Mouse (Mus musculus) heart, embryonic 16.5 days (tissue): ENCODE results near the gene Ncoa3. TPM values are rescaled to one million over a fixed set of nuclear protein-coding genes. Genes with fewer than 3 reads are reported as not detected.

ENCODE experiments used
- ATAC-seq: fragments of 200-750 bp; cut with Nextera tagmentation; replicated peaks from 2 replicates; pipeline ENCODE4 v1.8.0; 2017; ENCODE audit warnings: moderate number of reproducible peaks; ENCODE audit not compliant: insufficient read depth, low FRiP score; ENCODE audit errors: extremely low read depth
- H3K27ac ChIP-seq: fragments of 300-500 bp; sonication (generic); 2 replicates; pipeline ENCODE4 v1.5.1; 2014; ENCODE audit warnings: mild to moderate bottlenecking, low read length, control low read depth, moderate library complexity
- H3K27me3 ChIP-seq: fragments of 300-500 bp; sonication (generic); 2 replicates; pipeline ENCODE4 v1.6.1; 2014; ENCODE audit warnings: low read length, mixed read lengths; ENCODE audit not compliant: control insufficient read depth, insufficient read depth
- H3K36me3 ChIP-seq: fragments of 300-500 bp; sonication (generic); 2 replicates; pipeline ENCODE4 v1.6.1; 2014; ENCODE audit not compliant: control insufficient read depth, insufficient read depth
- H3K4me1 ChIP-seq: fragments of 300-500 bp; sonication (generic); 2 replicates; pipeline ENCODE4 v1.6.1; 2014; ENCODE audit warnings: low read length, mixed read lengths; ENCODE audit not compliant: control insufficient read depth, insufficient read depth
- H3K4me2 ChIP-seq: fragments of 300-500 bp; sonication (generic); 2 replicates; pipeline ENCODE4 v1.6.1; 2014; ENCODE audit warnings: low read depth, mild to moderate bottlenecking, control low read depth, low read length
- H3K4me3 ChIP-seq: fragments of 300-500 bp; sonication (generic); 2 replicates; pipeline ENCODE4 v1.5.1; 2014; ENCODE audit warnings: mild to moderate bottlenecking, control low read depth, low read length
- H3K9ac ChIP-seq: fragments of 300-500 bp; sonication (generic); 2 replicates; pipeline ENCODE4 v1.6.1; 2014; ENCODE audit warnings: low read length, control low read depth
- H3K9me3 ChIP-seq: fragments of 300-500 bp; sonication (generic); replicated peaks from 2 replicates; pipeline ENCODE4 v1.6.1; 2016; ENCODE audit warnings: low read length; ENCODE audit not compliant: control insufficient read depth
- WGBS: fragments of 180-500 bp; shearing (Covaris S2); extraction: QIAGEN DNeasy Blood & Tissue Kit; methylation state at CpG from one replicate; pipeline ENCODE4 v1.1.7; 2014; 5-methylcytosine and 5-hydroxymethylcytosine counted together
- polyA plus RNA-seq: library from polyadenylated mRNA; unstranded; fragments of >200 nt; fragmentation: Nextera tagmentation; extraction: Ambion mirVana; gene quantifications from 2 replicates; pipeline ENCODE4 v1.2.1, GENCODE M21; 2015

Gene Ncoa3
- polyA plus RNA-seq, 1 experiment from 2014 or later: 9.5 TPM

GRCm38 (mm10) chr2:166110764-166111163 is 118.3 kb downstream of the Ncoa3 start:
- Histone ChIP-seq H3K36me3 (peaks cover 3% of the 10 kb centered on the region; the same call in 1 of the 2 replicates), H3K9me3 (no peaks in the 10 kb centered on the region), H3K27ac (no peak overlapping the region), H3K27me3 (no peaks in the 10 kb centered on the region), H3K4me1 (peaks cover 14% of the 10 kb centered on the region), H3K9ac (no peak overlapping the region), H3K4me2 (no peak overlapping the region), H3K4me3 (no peak overlapping the region)
- 75% methylated on average over 8 of the region's 8 CpGs for WGBS
- ATAC-seq: no peak

- ATAC-seq: no peak
- H3K27me3 ChIP-seq: no peaks in the 10 kb centered on the region
- no peak overlapping the region for H3K4me2 ChIP-seq
- H3K9ac ChIP-seq: no peak overlapping the region
- 79% methylated on average over 2 of the region's 2 CpGs for WGBS
- H3K4me1 ChIP-seq: peaks cover 10% of the 10 kb centered on the region
- peaks cover 4% of the 10 kb centered on the region; the same call in 1 of the 2 replicates for H3K36me3 ChIP-seq
- H3K4me3 ChIP-seq: no peak overlapping the region
- no peaks in the 10 kb centered on the region for H3K9me3 ChIP-seq
- H3K27ac ChIP-seq: no peak overlapping the region
Measured at GRCm38 (mm10) chr2:166111238-166111637, 118.8 kb downstream of the Ncoa3 start.

GRCm38 (mm10) chr2:166111831-166112250 is 119.4 kb downstream of the Ncoa3 start:
- ATAC-seq: no peak
- H3K36me3 ChIP-seq: peaks cover 6% of the 10 kb centered on the region; the same call in 1 of the 2 replicates
- no peaks in the 10 kb centered on the region for H3K27me3 ChIP-seq
- peaks cover 5% of the 10 kb centered on the region for H3K4me1 ChIP-seq
- no peak overlapping the region for H3K4me2 ChIP-seq
- H3K9ac ChIP-seq: no peak overlapping the region
- H3K4me3 ChIP-seq: no peak overlapping the region
- no peak overlapping the region for H3K27ac ChIP-seq
- 73% methylated on average over 10 of the region's 10 CpGs for WGBS
- no peaks in the 10 kb centered on the region for H3K9me3 ChIP-seq

- 92% methylated on average over 11 of the region's 11 CpGs for WGBS
- Histone ChIP-seq H3K4me2 (no peak overlapping the region), H3K27me3 (no peaks in the 10 kb centered on the region), H3K4me3 (no peak overlapping the region), H3K27ac (no peak overlapping the region), H3K36me3 (peaks cover 6% of the 10 kb centered on the region; the same call in 1 of the 2 replicates), H3K4me1 (peaks cover 5% of the 10 kb centered on the region), H3K9me3 (no peaks in the 10 kb centered on the region), H3K9ac (no peak overlapping the region)
- no peak for ATAC-seq
Measured at GRCm38 (mm10) chr2:166112986-166113385, 120.5 kb downstream of the Ncoa3 start.

- H3K9me3 ChIP-seq: no peaks in the 10 kb centered on the region
- 0 out of 2 replicates have a peak, but pooled peaks have one; percentile 39 for ATAC-seq
- peaks cover 7% of the 10 kb centered on the region; the same call in 1 of the 2 replicates for H3K4me1 ChIP-seq
- H3K9ac ChIP-seq: no peak overlapping the region
- peaks cover 6% of the 10 kb centered on the region; the same call in 1 of the 2 replicates for H3K36me3 ChIP-seq
- 77% methylated on average over 15 of the region's 15 CpGs for WGBS
- H3K4me2 ChIP-seq: no peak overlapping the region
- H3K27me3 ChIP-seq: no peaks in the 10 kb centered on the region
- H3K27ac ChIP-seq: no peak overlapping the region
- H3K4me3 ChIP-seq: no peak overlapping the region
Measured at GRCm38 (mm10) chr2:166115571-166116277, 123.3 kb downstream of the Ncoa3 start.

- WGBS: 81% methylated on average over 7 of the region's 7 CpGs
Measured at GRCm38 (mm10) chr2:166116278-166116608, 123.8 kb downstream of the Ncoa3 start.

GRCm38 (mm10) chr2:166116704-166117103 is 124.3 kb downstream of the Ncoa3 start:
- peaks cover 6% of the 10 kb centered on the region; the same call in 1 of the 2 replicates for H3K36me3 ChIP-seq

More at GRCm38 (mm10) chr2:166116278-166116608, 123.8 kb downstream of the Ncoa3 start:
- Histone ChIP-seq H3K9me3 (no peaks in the 10 kb centered on the region), H3K4me2 (no peak overlapping the region), H3K36me3 (peaks cover 6% of the 10 kb centered on the region; the same call in 1 of the 2 replicates), H3K27me3 (no peaks in the 10 kb centered on the region), H3K4me3 (no peak overlapping the region), H3K4me1 (peaks cover 7% of the 10 kb centered on the region; the same call in 1 of the 2 replicates), H3K9ac (no peak overlapping the region), H3K27ac (no peak overlapping the region)
- ATAC-seq: no peak

GRCm38 (mm10) chr2:166119992-166120391 is 127.6 kb downstream of the Ncoa3 start:
- no peak for ATAC-seq
- Histone ChIP-seq H3K27ac (no peak overlapping the region), H3K9ac (no peak overlapping the region), H3K27me3 (no peaks in the 10 kb centered on the region), H3K4me1 (peaks cover 27% of the 10 kb centered on the region), H3K4me3 (no peak overlapping the region), H3K9me3 (no peaks in the 10 kb centered on the region), H3K4me2 (no peak overlapping the region), H3K36me3 (peaks cover 6% of the 10 kb centered on the region; the same call in 1 of the 2 replicates)
- WGBS: 53% methylated on average over 2 of the region's 2 CpGs

More at GRCm38 (mm10) chr2:166116704-166117103, 124.3 kb downstream of the Ncoa3 start:
- Histone ChIP-seq H3K4me1 (peaks cover 8% of the 10 kb centered on the region), H3K4me3 (no peak overlapping the region), H3K9me3 (no peaks in the 10 kb centered on the region), H3K27ac (no peak overlapping the region), H3K4me2 (no peak overlapping the region), H3K9ac (no peak overlapping the region), H3K27me3 (no peaks in the 10 kb centered on the region)
- WGBS: 94% methylated on average over 16 of the region's 16 CpGs
- ATAC-seq: no peak

GRCm38 (mm10) chr2:166121681-166122355 is 129.4 kb downstream of the Ncoa3 start:
- 75% methylated on average over 14 of the region's 14 CpGs for WGBS
- ATAC-seq: no peak
- no peak overlapping the region for H3K9ac ChIP-seq
- no peaks in the 10 kb centered on the region for H3K27me3 ChIP-seq
- H3K27ac ChIP-seq: no peak overlapping the region
- peaks cover 29% of the 10 kb centered on the region for H3K4me1 ChIP-seq
- 0 out of 2 replicates have a peak, but pooled peaks cover under 1% of the 10 kb centered on the region for H3K36me3 ChIP-seq
- H3K9me3 ChIP-seq: no peaks in the 10 kb centered on the region
- no peak overlapping the region for H3K4me2 ChIP-seq
- H3K4me3 ChIP-seq: no peak overlapping the region
